In genomic region chr6:87731463-87732095, GRCm38 (mm10) we compare ENCODE assay signal across 8 mouse cellular contexts. TPM values are rescaled to one million over a fixed set of nuclear protein-coding genes. Genes with fewer than 3 reads are reported as not detected.
A peak's percentile ranks its signal among the peaks of the same experiment; 100 is the strongest.
DNase-seq lines count a peak whose midpoint lies in the region; ATAC-seq and TF ChIP-seq lines count a peak whose summit lies in the region.

No protein-coding gene starts in this region.

- peak overlapping the region; percentile 71 for H3K4me2 ChIP-seq in liver, embryonic 13.5 days

- no peaks in the 10 kb centered on the region for H3K36me3 ChIP-seq in liver, embryonic 13.5 days

- no peak for TF ChIP-seq CTCF in cerebellum, adult 2 months (IDR thresholded peaks at IDR 0.05; ENCODE audit: borderline replicate concordance, insufficient read depth, low read depth, low read length)

- H3K4me3 ChIP-seq in cerebellum, adult 2 months (replicated peaks; ENCODE audit: insufficient read depth, low read depth, low read length): peak overlapping the region; percentile 25
- peak overlapping the region; percentile 54 for H3K4me3 ChIP-seq in liver, embryonic 13.5 days (replicated peaks)

- H3K9me3 ChIP-seq in liver, embryonic 13.5 days (replicated peaks): no peaks in the 10 kb centered on the region

- no peaks in the 10 kb centered on the region for H3K4me1 ChIP-seq in cerebellum, adult 2 months (ENCODE audit: control insufficient read depth, insufficient read depth, low read length)
- peaks cover 33% of the 10 kb centered on the region for H3K4me1 ChIP-seq in liver, embryonic 13.5 days (replicated peaks)

- 0 out of 2 replicates have a peak, but pooled peaks have one; percentile 15 for ATAC-seq in liver, embryonic 13.5 days (ENCODE audit: low read depth)

- H3K27ac ChIP-seq in cerebellum, adult 2 months (ENCODE audit: insufficient read depth, low read length): no peak overlapping the region
- no peak overlapping the region for H3K27ac ChIP-seq in liver, embryonic 13.5 days

- no peak for TF ChIP-seq POLR2A in cerebellum, adult 2 months (IDR thresholded peaks at IDR 0.05; ENCODE audit: borderline replicate concordance, insufficient read depth, low read length)

- H3K27me3 ChIP-seq in cerebellum, adult 2 months (ENCODE audit: control insufficient read depth, insufficient read depth, low read length): no peaks in the 10 kb centered on the region; the same call in 1 of the 2 replicates
- H3K27me3 ChIP-seq in liver, embryonic 13.5 days: peaks cover 94% of the 10 kb centered on the region

- H3K9ac ChIP-seq in liver, embryonic 13.5 days: peak overlapping the region; percentile 22; the same call in 1 of the 2 replicates

- WGBS in cerebellum, adult 2 months: 6% methylated on average over 19 of the region's 19 CpGs
- WGBS in liver, embryonic 13.5 days (ENCODE audit: insufficient replicate concordance): 8% methylated on average over 19 of the region's 19 CpGs

- no peak for DNase-seq in cerebellum, adult 2 months
- no peak for DNase-seq in cerebellum, postnatal 4 days (ENCODE audit: low spot score in 2 of 2)
- peak; percentile 12 for DNase-seq in retina, postnatal 1 day
- no peak for DNase-seq in retina, embryonic 14.5 days (ENCODE audit: low spot score)
- DNase-seq in liver, embryonic 13.5 days: no peak
- DNase-seq in adrenal gland, postnatal 10 days: no peak
- DNase-seq in Muller cell, postnatal 12 days (ENCODE audit: inconsistent ontology term): no peak
- DNase-seq in right cerebral cortex, postnatal 25 days: no peak

RNA-seq across cellular contexts. Expression of gene Efcc1, which starts 0.9 kb away (rescaled TPM):
- 4.0 and 4.5 TPM in 2 replicates for polyA plus RNA-seq in cerebellum, adult 2 months (2012; rRNA removed)
- polyA plus RNA-seq in liver, embryonic 13.5 days (2015; fragmentation: Nextera tagmentation; extraction: Ambion mirVana): 0.16 and 0.35 TPM in 2 replicates
- total RNA-seq in adrenal gland, postnatal 10 days (2021): 1 to 10 TPM; 1.1 to 1.4 TPM

RNA-seq across cellular contexts. Expression of gene Gp9, which starts 46.3 kb away (rescaled TPM):
- 0.49 and 0.68 TPM in 2 replicates for polyA plus RNA-seq in cerebellum, adult 2 months (2012; rRNA removed)
- polyA plus RNA-seq in liver, embryonic 13.5 days (2015; fragmentation: Nextera tagmentation; extraction: Ambion mirVana): 32.7 and 35.6 TPM in 2 replicates
- 1 to 10 TPM; 1.1 to 1.3 TPM for total RNA-seq in adrenal gland, postnatal 10 days (2021)

RNA-seq across cellular contexts. Expression of gene Aplf, which starts 59.6 kb away (rescaled TPM):
- polyA plus RNA-seq in cerebellum, adult 2 months (2012; rRNA removed): 4.6 and 5.0 TPM in 2 replicates
- polyA plus RNA-seq in liver, embryonic 13.5 days (2015; fragmentation: Nextera tagmentation; extraction: Ambion mirVana): 16.6 and 19.8 TPM in 2 replicates
- 1 to 10 TPM; 6.1 to 7.4 TPM for total RNA-seq in adrenal gland, postnatal 10 days (2021)

Comparison
In these comparisons a context has a peak if more than half of its experiments do, and no peak if none do; other contexts are left out.
1. RNA of gene Gp9, which starts 46.3 kb away (polyA plus RNA-seq): 32.7 to 35.6 TPM in liver, embryonic 13.5 days; 0.49 to 0.68 TPM in cerebellum, adult 2 months; every median in the first group is over 10 times any median in the second.